Mouse (Mus musculus) R1 (cell line): ENCODE results near the gene Slf2.

Experiments used
- DNase-seq: peaks from one replicate; pipeline ENCODE4 v3.0.0-alpha.2; 2018; ENCODE audit warnings: low read depth, low spot score

Gene Slf2

DNA sequence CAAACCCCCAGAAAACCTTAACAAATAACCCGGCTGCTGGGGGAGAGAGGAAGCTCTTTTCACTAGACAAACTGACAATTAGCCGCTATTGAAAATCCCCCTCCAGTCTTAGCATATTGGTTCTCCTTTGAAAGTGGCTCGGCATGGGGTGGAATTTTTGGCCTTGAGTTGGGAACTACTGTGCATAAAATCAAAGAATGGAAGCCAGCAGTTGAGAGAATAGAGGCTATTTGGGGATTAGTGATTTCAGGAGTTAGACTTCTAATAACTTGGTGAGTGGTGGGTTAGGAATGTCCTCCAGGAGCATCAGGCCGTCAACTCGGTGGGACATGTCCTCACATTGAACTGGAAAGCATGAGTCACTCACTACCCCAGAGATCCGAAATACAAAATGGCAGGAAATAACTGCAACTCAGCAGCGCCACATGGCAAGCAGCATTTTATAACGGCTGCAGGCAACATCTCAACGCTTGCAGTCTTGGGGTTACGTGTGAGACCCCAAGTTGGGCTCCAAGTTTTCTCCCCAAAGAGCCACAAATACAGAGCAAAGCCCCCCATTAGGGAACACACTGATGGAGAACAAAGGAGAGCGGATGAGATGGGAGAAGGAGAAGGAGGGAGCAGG, 22.0 kb upstream of the Slf2 start:
- peak; percentile 82 for DNase-seq

DNA sequence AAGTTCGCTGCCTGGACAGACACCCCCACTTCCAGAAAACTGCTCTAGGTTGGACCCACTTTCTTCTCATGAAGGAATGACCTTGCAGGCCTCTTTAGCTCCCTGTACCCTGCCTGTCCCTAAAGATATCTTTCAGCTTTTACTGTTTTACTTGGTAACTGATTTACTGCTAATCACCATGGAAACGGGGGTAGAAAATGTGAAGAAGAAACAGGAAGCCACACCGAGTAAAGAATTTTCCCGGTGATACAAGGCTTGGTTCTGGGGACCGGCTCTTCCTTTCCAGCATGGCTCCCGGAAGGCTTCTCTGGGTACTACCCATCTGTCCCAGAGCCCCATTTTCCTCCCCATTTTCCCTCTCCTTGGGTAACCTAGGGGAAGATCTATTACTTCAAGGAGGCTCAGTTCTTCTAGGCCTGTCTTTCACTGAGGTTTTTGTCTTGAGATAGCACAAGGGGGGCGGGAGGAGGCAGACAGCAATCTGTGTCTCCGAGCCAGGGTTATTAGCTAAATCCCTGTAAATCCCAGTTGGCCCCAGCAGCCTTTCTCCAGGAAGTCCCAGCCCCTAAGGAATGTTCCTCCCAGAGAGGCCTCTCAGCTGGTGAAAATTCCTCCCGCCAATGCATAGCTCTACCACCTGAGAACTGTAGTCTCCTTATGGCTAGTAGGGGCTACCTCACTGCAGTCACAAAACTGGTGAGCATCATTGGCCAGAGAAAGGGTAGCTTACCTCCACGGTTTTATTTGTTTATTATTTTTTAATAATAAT, 16.3 kb upstream of the Slf2 start:
- DNase-seq, result peak; percentile 83

DNA sequence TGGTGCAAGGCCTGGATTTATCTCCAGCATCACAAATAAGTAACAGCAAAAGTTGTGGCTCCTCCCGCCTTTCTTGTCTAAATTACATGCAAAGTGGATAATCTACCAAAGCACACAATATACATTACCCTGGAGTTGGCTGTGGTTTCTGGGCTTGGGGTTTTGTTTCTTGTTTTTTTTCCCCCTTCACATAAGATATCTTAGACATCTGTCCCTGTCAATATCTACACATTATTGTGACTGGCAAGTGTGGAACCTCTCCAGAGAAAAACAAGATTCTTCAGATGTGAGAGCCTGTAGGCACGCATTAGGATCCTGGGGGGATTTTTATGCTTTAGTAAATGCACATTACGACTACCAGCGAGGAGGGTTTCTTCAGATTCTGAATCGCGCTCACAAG, 12.8 kb upstream of the Slf2 start:
- no peak for DNase-seq

DNA sequence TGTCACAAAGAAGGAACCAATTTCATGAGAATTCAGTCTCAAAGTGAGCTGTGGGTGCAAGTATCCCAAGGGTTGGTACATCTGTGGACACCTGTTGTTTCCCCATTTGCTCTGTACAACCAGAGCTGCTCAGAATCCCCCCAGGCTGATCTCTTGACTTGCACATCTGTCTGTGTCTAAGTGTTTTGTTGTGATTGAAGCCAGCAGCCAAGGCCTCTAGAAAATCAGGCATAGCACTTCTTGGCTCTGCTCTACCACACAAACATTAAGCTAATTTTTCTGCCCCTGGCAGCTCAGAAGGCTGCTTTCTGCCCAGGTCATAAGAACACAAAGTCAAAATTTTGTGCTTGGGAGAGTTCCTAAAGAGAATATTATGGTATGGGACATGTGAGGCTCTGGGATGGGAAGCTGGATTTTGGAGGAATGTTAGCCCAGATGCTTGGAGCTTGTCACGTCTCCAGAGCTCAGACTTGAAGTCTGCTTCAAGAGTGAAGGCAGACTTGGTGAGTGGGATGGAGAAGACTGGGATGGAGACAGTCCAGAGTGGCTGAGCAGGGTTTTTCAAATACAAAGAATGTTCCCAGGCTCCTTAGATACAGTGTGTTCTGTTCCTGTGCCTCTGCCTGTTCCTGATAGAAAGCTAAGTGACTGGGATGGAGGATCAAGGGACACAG, 9.3 kb upstream of the Slf2 start:
- DNase-seq, result no peak

DNA sequence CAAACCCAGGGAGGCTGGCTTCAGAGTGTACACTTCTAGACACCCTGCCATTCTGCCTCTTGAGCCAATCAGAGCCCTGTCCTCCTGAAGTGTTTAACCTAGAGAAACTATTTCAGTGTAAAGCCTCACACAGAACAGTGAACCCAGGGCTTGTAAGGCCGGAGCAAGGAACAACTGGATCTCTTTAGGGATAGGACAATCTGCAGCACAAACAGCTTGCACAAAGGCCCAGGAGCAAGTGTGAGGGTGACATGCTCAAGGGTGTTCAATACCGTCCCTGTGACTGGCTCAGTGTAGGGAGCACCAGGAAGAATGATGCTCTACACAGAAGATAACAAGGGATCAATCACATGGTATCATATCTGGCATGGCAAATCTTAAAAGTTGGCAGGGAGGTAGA, 8.4 kb upstream of the Slf2 start:
- no peak for DNase-seq

DNA sequence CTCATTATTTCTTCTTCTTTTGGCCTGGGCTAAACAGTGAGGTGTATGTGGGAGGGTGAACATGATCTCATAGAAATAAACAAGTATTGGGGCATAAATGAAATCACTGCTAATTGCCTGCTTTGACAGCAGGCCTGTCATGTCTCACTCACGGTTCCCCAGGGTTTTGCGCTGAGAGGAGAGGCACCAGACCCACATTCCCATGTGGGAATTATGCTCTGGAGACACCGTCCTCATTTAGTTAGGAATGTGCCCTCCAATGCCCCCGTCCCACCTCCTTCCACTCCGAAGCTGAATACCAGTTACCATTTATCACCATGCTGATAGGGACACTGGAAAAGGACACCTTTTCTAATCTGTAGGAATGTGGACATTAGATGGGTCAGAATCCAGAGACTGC, 6.3 kb upstream of the Slf2 start:
- no peak for DNase-seq

DNA sequence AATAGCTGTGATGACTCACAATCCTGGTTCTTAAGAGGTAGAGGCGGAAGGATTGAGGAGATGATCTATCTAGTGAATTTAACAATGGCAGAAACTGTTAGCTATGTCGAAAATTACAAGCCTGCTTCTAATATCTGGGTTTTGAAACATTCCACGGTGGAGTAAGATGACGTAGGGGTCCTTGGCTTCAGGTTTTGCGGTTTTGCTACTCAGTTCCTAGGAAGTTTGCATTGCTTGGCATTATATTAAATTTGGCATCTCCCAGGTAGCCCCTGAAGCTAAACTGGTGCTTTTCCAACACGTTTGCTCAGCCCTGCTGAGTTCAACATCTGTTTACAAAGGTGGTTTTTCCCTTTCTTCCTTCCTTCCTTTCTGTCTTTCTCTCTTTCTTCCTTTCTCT, 4.2 kb upstream of the Slf2 start:
- no peak for DNase-seq

DNA sequence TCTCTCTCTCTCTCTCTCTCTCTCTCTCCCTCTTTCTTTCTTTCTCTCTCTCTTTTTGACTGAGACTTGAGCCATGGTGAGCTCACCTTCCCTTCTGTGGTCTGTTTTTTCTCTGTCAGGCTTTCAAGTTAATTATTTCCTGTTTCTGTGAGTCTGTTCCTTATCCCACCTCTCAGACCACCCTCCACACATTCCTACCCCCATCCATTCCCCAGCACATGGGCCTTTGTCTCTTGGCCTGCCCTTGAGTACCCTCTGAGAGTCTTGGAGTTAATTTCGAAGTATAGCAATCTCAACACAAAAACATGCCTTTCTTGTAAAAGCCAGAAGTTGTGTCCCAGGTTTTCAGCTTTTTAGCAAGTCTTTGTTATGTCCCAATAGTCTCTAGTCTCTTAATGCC, 3.7 kb upstream of the Slf2 start:
- no peak for DNase-seq

DNA sequence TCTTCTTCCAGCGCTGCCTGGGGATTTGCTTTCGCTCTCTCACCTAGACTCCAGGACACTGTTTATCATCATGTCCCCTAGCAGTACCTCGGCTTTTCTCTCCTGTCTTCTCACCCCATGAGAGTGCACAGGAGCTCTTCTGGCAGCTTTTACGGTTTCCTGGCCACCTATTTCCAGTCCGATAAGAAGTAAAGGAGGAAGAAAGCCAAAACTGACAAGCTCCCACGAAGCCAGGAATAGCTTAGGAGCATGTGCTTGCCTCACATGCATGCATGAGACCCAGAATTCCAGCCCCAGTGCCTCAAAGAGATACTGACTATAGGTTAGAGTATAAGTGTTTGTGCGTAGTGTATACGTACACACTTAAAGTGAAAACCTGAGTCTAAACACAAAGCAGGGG, 2.8 kb upstream of the Slf2 start:
- DNase-seq, result no peak

DNA sequence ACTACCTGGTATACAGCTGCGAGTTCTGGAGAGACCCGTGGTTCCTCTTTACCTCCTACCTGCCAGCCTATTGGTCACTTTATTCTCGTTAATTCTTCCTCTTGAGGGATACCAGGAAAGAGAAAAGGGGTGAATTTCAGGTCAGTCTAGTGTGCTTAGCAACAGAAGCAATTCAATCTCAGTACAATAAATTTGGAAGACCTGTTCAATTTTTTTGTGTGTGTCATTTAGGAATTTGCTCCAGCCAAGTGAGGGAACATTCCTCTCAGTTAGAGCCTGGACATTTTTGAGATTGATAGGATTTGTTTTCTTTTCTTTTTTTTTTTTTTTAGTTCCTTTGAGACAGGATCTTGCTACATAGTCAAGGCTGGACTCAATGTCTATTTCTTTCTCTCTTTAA, 1.7 kb upstream of the Slf2 start:
- DNase-seq, result no peak

DNA sequence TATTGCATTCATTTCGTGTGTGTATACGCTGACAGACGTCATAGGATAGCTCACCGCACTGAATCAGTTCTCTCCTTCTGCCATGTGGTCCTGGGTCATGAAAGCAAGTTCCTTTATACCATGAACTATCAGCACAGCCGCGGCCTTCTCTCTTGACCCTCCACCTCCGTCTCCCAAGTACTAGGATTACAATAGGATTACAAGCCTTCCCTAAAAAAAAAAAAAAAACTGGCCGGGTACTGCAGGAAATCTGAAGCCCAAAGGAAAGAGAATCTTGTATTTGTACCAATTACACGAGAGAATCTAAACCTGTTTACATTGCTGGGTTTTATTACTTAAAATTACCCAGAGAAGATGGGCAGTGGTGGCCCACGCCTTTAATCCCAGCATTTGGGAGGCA, 1.3 kb upstream of the Slf2 start:
- no peak for DNase-seq

DNA sequence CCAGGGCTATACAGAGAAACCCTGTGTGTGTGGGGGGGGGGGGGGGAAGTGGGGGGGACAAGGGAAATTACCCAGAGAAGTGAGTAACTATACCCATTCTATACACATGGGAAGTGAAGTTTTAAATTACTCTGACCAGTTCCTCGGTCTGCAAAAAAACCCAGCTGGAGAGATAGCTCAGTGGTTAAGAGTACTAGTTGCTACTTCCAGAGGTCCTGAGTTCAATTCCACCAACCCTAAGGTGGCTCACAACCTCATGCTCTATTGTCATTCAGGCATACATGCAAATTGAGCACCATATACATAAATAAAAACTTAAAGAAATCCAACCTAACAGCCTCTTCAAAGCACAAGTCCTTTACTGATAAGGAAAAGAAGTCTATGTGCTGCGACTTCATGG, 829 bp upstream of the Slf2 start:
- DNase-seq, result no peak

DNA sequence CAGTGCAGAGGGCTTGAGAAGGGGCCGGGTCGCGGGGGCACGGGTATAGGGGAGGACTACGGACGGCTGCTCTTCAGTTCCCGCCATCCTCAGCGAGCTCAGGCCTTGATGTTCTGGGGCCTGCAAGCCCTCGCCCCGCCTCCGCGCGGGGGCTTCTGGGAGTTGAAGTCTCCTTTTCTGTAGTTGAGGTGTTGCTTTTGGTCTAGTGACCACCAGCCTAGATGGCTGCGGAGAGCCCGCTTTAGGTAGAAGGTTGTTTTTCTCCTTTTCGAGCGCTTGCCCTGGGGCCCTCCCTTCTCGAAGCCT, 456 bp downstream of the Slf2 start:
- peak; percentile 95 for DNase-seq

DNA sequence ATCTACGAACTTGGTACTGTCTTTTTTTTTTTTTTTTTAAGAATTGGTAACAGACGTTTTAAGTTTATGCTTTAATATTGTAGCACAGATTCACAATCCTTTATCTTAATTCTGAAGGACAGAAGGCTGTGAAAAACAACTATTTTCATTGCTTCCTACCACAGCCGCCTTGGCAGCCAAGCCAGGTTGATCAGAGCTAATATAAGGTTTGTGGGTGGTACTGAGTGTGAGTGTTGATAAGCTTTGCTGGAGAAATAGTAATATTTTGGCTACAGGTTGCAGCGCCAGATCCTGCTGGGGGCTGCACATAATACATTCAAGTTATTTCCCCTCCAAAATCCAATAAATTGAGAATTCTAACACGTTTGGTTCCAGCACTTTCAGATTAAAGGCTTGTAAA, 1.1 kb downstream of the Slf2 start:
- no peak for DNase-seq

DNA sequence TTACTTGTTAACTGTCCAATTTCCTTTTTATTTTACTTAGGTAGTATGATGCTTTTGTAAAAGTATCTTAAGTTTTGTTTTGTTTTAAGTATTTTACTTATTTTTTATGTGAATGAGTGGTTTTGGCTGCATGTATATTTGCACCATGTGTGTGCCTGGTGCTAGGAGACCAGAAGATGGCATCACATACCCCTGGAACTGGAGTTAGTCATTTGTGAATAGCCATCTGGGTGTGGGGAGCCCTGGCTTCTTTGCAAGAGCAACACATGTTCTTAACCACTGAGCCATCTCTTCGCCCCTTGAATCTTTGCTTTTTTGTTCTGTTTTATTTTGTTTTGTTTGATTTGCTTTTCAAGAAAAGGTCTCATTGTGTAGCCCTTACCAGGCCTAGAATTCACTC, 2.2 kb downstream of the Slf2 start:
- DNase-seq, result no peak

DNA sequence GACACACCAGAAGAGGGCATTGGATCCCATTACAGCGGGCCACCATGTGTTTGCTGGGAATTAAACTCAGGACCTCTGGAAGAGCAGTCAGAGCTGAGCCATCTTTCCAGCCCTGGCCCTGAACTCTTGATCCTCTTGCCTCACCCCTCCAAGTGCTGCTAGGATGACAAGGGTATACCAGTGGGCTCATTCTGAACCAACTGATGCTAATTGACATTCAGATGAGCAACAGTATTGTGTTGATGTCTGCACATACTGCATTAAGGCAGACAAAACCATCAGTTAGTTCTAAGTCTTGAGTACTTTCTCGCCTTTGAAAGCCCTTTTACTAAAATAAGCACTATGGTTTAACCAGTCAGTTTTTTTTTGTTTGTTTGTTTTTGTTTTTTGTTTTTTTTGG, 28.7 kb downstream of the Slf2 start:
- peak; percentile 48 for DNase-seq

DNA sequence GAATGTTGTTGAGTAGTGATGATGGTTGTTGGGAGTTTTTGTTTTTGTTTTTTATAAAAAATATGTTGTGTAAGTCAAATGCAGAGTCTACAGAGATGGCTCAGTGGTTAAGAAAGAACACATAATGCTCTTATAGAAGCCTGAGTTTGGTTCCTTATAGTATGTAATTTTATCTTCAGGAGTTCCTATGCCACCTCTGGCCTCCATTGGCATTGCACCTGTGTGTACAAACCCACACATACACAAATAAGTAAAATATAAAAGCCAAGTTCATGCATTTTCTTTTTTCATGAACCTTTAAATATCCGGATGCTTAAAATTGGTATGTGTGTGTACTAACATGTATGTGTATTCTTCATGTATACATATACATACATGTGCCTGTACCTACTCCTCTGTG, 35.0 kb downstream of the Slf2 start:
- DNase-seq, result no peak

DNA sequence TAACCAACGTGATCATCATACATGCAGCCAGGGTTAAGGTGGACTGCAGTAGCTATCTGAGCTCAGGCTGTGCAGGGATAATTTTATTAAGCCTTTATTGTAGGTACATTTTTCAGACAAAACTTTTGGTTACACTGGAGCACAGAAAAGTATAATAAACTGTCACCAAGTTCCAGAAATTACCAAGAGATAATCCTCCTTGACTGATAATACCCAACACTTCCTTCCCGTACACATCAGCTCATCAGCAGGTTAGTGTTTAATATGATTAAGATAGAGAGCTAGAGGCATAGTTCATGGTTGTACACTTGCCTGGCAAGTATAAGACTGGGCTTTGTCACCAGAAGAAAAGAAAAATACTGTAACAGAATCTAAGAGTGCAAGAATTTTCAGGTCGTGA, 37.4 kb downstream of the Slf2 start:
- DNase-seq, result no peak

DNA sequence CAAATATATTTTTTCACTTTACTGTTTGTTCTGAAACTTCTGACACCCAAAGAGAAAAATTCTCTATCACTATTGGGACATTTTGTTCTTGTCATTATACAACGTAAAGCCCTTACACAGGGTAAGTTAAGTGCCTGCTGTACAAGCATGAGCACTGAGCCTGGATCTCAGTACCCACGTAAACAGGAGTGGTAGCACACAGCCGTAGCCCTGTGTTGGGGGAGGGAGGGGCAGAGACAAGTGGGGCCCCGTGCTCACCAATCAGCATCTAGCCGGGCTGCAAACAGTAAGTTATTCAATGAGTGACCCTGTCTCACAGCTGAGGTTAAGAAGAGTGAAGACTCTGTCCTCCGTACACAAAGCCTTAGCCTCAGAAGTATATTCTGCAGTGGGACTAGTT, 45.7 kb downstream of the Slf2 start:
- no peak for DNase-seq

DNA sequence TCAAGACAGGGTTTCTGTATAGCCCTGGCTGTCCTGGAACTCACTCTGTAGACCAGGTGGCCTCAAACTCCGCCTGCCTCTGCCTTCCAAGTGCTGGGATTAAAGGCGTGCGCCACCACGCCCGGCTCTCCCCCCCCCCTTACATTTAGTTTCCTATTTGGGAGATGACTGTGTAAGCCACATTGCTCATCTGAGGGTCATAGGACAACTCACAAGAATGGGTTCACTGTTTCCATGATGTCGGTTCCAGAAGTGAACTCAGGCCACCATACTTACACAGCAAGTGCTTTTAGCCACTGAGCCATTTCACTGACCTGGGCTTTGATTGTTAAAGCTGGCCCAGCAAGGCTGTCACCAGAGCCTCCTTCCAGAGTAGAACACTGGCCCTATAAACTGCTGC, 46.2 kb downstream of the Slf2 start:
- no peak for DNase-seq

DNA sequence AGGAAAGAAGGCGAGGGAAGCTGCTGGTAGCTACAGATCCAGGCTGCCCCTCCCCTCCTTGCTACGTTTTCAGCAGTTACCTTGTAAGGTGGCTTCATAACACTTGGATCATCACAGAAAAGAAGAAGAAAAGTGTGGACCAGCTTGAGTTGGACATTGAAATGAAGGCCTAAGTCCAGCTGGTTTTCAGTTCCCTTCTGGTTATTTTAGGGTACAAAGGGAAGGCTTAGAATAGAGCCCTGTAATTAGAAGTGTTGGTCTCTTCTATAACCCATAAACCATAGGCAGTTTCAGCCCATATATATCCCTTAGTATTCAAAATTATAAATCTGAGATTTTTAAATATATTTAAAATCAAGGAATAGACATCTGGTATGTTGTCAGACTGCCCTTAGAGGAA, 49.8 kb downstream of the Slf2 start:
- DNase-seq, result no peak

DNA sequence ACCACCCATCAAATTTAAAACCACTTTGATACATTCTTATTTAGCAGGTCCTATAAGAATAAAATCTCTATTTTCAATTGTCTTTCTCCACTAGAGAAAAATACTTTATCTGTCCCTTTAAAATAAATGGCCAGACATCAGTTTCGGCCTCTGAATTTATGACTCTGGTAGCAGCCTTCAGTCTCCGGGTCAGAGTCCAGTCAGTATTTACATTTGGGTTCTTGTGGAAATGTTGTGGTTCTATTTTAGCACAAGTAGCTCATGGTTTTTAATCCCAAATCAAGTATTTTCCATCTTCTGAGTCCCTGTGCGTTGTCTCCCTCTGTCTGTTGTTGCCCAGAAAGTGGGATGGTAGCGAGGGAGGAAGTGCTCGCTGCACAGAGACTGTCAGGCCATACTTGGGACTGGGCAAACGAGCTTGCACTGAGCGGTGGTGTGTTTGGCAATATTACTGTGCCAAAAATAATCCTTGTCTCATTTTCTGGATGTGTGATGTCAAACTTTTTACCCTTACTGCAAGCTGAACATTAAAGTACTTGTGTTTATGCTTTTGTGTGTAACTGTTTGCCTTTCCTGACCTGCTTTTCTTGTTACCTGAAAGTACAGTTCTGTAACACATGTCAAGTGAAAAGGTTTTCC, 51.6 kb downstream of the Slf2 start:
- DNase-seq, result no peak

DNA sequence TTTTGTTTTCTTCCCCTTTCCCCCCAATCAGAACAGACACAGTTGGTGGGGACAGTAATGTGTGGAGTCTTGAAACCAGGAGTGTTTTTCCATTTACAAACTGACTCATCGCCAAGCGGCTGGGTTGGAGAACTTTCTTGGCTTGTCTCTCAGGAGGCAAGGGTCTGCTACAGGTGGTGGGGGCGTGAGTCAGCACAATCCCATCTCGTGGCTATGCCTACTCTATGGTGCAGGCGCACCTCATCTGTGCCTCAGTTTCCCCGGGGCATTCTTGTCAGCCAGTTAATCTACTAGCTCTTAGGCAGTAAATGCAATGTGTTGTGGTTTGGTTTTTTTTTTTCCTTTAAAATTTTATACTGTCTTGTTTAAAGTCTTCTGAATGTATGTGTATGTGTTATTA, 52.4 kb downstream of the Slf2 start:
- DNase-seq, result no peak
